Mouse (Mus musculus) kidney, adult 2 months (tissue): ENCODE results near the gene Actr3. TPM values are rescaled to one million over a fixed set of nuclear protein-coding genes. Genes with fewer than 3 reads are reported as not detected.

ENCODE experiments used
- DNase-seq: peaks from one replicate; pipeline ENCODE4 v3.0.0; 2021
- H3K27ac ChIP-seq: fragments of 200-500 bp; 2 replicates; pipeline ENCODE4 v1.5.1; 2012; ENCODE audit warnings: low read depth, low read length, control low read depth, inconsistent platforms; ENCODE audit not compliant: insufficient read depth
- H3K27me3 ChIP-seq: fragments of 200-500 bp; replicated peaks from 2 replicates; pipeline ENCODE4 v1.6.1; 2012; ENCODE audit warnings: mild to moderate bottlenecking, moderate library complexity, low read length, inconsistent platforms; ENCODE audit not compliant: control insufficient read depth, insufficient read depth
- H3K36me3 ChIP-seq: fragments of 200-500 bp; 2 replicates; pipeline ENCODE4 v1.6.1; 2012; ENCODE audit warnings: mild to moderate bottlenecking, moderate library complexity, low read length, inconsistent platforms; ENCODE audit not compliant: control insufficient read depth, insufficient read depth
- H3K4me1 ChIP-seq: fragments of 200-500 bp; 2 replicates; pipeline ENCODE4 v1.6.1; 2011; ENCODE audit warnings: low read length; ENCODE audit not compliant: control insufficient read depth, insufficient read depth
- H3K4me3 ChIP-seq: fragments of 200-500 bp; 2 replicates; pipeline ENCODE4 v1.5.1; 2011; ENCODE audit warnings: mild to moderate bottlenecking, low read depth, low read length, control low read depth; ENCODE audit not compliant: insufficient read depth
- CTCF ChIP-seq: fragments of 200-500 bp; conservative IDR thresholded peaks from 2 replicates; pipeline ENCODE4 v1.5.1; 2011; ENCODE audit warnings: low read depth, mild to moderate bottlenecking, control low read depth, low read length, moderate library complexity, mixed read lengths; ENCODE audit not compliant: insufficient read depth, insufficient read length
- POLR2A ChIP-seq: fragments of 200-500 bp; IDR thresholded peaks from one replicate; pipeline ENCODE4 v1.6.1; 2011; ENCODE audit warnings: low read depth, low read length, control low read depth
- WGBS: fragments of 180-500 bp; shearing (Covaris S2); methylation state at CpG from one replicate; pipeline ENCODE4 v1.1.7; 2018; 5-methylcytosine and 5-hydroxymethylcytosine counted together
- polyA plus RNA-seq: library from polyadenylated mRNA; depleted of rRNA; stranded (reverse); fragments of >200 nt; gene quantifications from 2 replicates; pipeline ENCODE4 v1.2.3, GENCODE M21; 2012

The Actr3 gene
- polyA plus RNA-seq, 1 experiment = 55.6 TPM

- Histone ChIP-seq H3K27ac (no peak overlapping the region), H3K4me1 (no peaks in the 10 kb centered on the region; the same call in 1 of the 2 replicates), H3K36me3 (no peaks in the 10 kb centered on the region), H3K27me3 (no peaks in the 10 kb centered on the region), H3K4me3 (no peak overlapping the region)
- WGBS = 72% methylated on average over 4 of the region's 4 CpGs
- TF ChIP-seq CTCF (no peak), POLR2A (no peak)
- no peak for DNase-seq
Observed at GRCm38 (mm10) chr1:125473126-125473666, 37.7 kb upstream of the Actr3 start.

- H3K27ac ChIP-seq = 0 out of 2 replicates have a peak overlapping the region, but pooled peaks have one; percentile 31
- no peaks in the 10 kb centered on the region for H3K27me3 ChIP-seq
- no peak overlapping the region for H3K4me3 ChIP-seq
- no peaks in the 10 kb centered on the region for H3K36me3 ChIP-seq
- DNase-seq = no peak
- H3K4me1 ChIP-seq = no peaks in the 10 kb centered on the region
- 77% methylated on average over 4 of the region's 4 CpGs for WGBS
- TF ChIP-seq CTCF (no peak), POLR2A (no peak)
Observed at GRCm38 (mm10) chr1:125470805-125471648, 35.5 kb upstream of the Actr3 start.

GRCm38 (mm10) chr1:125467936-125468335 lies 32.4 kb upstream of the Actr3 start:
- no peak overlapping the region for H3K4me3 ChIP-seq
- H3K36me3 ChIP-seq = no peaks in the 10 kb centered on the region
- H3K27ac ChIP-seq = no peak overlapping the region
- 92% methylated on average over 4 of the region's 4 CpGs for WGBS
- no peaks in the 10 kb centered on the region for H3K4me1 ChIP-seq
- no peaks in the 10 kb centered on the region for H3K27me3 ChIP-seq
- DNase-seq = no peak
- TF ChIP-seq CTCF (no peak), POLR2A (no peak)

GRCm38 (mm10) chr1:125466621-125467257 lies 31.2 kb upstream of the Actr3 start:
- 65% methylated on average over 10 of the region's 10 CpGs for WGBS

DNA sequence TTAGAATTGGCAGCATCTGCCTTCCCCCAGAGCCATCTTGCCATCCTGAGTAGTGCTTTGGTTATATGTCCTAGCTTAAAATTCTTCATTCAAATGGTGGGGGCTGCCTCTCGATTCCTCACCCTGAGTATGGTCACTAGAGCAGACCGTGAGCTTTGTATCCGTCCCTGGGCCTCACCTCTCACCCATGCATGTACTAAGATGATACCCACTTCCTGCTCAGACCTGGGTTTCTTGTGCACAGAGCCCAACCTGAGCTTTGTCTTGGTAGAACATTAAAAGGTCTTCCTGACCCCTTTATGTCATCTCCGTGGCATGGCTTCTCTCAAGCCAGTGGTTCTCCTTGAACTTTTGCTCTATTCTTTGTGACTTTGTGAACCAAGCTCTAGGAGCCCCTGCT lies 28.5 kb upstream of the Actr3 start:
- H3K27me3 ChIP-seq = no peaks in the 10 kb centered on the region
- TF ChIP-seq POLR2A = no peak
- TF ChIP-seq CTCF = no peak
- no peaks in the 10 kb centered on the region for H3K36me3 ChIP-seq
- H3K27ac ChIP-seq = no peak overlapping the region
- 87% methylated on average over 4 of the region's 4 CpGs for WGBS
- no peak for DNase-seq
- no peak overlapping the region for H3K4me3 ChIP-seq
- no peaks in the 10 kb centered on the region for H3K4me1 ChIP-seq

More at GRCm38 (mm10) chr1:125466621-125467257, 31.2 kb upstream of the Actr3 start:
- Histone ChIP-seq H3K36me3 (no peaks in the 10 kb centered on the region), H3K4me3 (no peak overlapping the region), H3K27me3 (no peaks in the 10 kb centered on the region), H3K4me1 (no peaks in the 10 kb centered on the region), H3K27ac (no peak overlapping the region)
- TF ChIP-seq CTCF (no peak), POLR2A (no peak)
- peak; percentile 28 for DNase-seq

GRCm38 (mm10) chr1:125463349-125463748 lies 27.8 kb upstream of the Actr3 start:
- no peak overlapping the region for H3K27ac ChIP-seq
- no peak overlapping the region for H3K4me3 ChIP-seq
- no peak for DNase-seq
- 89% methylated on average over 2 of the region's 2 CpGs for WGBS
- no peaks in the 10 kb centered on the region for H3K27me3 ChIP-seq
- no peaks in the 10 kb centered on the region for H3K36me3 ChIP-seq
- TF ChIP-seq CTCF (no peak), POLR2A (no peak)
- no peaks in the 10 kb centered on the region for H3K4me1 ChIP-seq

DNA sequence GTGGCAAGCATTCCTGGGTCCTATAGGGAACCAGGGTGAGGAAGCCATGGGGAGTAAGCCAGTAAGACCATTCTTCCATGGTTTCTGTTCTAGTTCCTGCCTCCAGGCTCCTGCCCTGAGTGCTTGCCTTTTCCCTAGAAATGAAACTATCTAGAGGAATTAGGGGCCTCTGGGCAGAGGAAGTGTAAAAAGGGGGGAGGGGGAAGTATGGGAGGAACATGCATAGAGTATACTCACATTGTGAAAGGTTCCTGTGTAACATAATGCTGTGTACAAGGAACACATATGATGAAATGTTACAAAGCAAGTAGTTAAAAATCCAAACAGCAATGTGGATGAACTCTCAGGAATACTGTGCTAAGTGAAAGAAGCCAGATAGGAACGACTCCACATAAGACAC lies 27.4 kb upstream of the Actr3 start:
- Histone ChIP-seq H3K27me3 (no peaks in the 10 kb centered on the region), H3K4me3 (no peak overlapping the region), H3K4me1 (no peaks in the 10 kb centered on the region), H3K36me3 (no peaks in the 10 kb centered on the region), H3K27ac (no peak overlapping the region)
- no peak for TF ChIP-seq POLR2A
- no peak for TF ChIP-seq CTCF
- WGBS = 92% methylated on average over 1 of the region's 1 CpGs
- no peak for DNase-seq
